In the genomic region with DNA sequence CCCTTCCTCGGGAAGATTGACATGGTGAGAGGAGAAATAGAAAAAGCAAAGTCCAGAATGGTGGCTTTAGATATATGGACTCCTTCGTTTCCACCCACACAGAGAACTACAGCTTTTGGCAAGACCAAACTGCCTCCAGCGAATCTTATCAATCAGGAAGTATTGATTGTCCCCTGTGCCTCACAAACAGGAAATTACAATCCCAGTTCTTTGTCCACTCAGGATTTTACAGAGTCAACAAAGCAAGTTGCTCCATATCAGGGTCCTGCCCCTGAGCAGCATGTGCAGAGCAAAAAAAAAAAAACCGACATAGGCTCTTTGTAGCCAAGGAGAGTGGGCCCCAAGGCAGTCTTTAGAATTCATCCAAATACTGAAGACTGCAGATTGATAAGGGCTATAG, we compare ENCODE assay signal across 27 mouse cellular contexts.
"Had no signal": no experiment of that assay in that cellular context is flagged by ENCODE, and none has a peak within 500 bp of the region (broad histone marks: within the 10 kb centered on the region; RNA-seq: fewer than 3 reads in every experiment).

No protein-coding gene starts in this region.

- H3K4me3 ChIP-seq: gastrocnemius, adult 2 months; heart, embryonic 10.5 days; heart, embryonic 12.5 days; hindbrain, embryonic 10.5 days; hindbrain, embryonic 12.5 days; intestine, embryonic 15.5 days; kidney, embryonic 15.5 days; left cerebral cortex, adult 2 months; limb, embryonic 10.5 days; limb, embryonic 12.5 days; liver, embryonic 13.5 days had no signal

- H3K36me3 ChIP-seq: heart, embryonic 10.5 days; heart, embryonic 12.5 days; hindbrain, embryonic 10.5 days; hindbrain, embryonic 12.5 days; intestine, embryonic 15.5 days; kidney, embryonic 15.5 days; limb, embryonic 10.5 days; limb, embryonic 12.5 days; liver, embryonic 13.5 days had no signal

- H3K27ac ChIP-seq: gastrocnemius, adult 2 months; heart, embryonic 10.5 days; hindbrain, embryonic 10.5 days; hindbrain, embryonic 12.5 days; hindbrain, embryonic 14.5 days; intestine, embryonic 15.5 days; kidney, embryonic 15.5 days; kidney, postnatal 0 days; left cerebral cortex, adult 2 months; limb, embryonic 10.5 days; limb, embryonic 12.5 days; liver, embryonic 13.5 days had no signal

- H3K4me1 ChIP-seq: heart, embryonic 10.5 days; heart, embryonic 12.5 days; hindbrain, embryonic 12.5 days; intestine, embryonic 15.5 days; kidney, embryonic 15.5 days; limb, embryonic 10.5 days; limb, embryonic 12.5 days; liver, embryonic 13.5 days had no signal

- H3K4me2 ChIP-seq: heart, embryonic 12.5 days; hindbrain, embryonic 12.5 days; hindbrain, embryonic 14.5 days; intestine, embryonic 15.5 days; kidney, embryonic 15.5 days; limb, embryonic 12.5 days; liver, embryonic 13.5 days had no signal

- H3K27me3 ChIP-seq: heart, embryonic 12.5 days; hindbrain, embryonic 12.5 days; intestine, embryonic 15.5 days; kidney, embryonic 15.5 days; limb, embryonic 12.5 days; liver, embryonic 13.5 days had no signal

- H3K9ac ChIP-seq: heart, embryonic 12.5 days; hindbrain, embryonic 12.5 days; hindbrain, embryonic 14.5 days; intestine, embryonic 15.5 days; kidney, embryonic 15.5 days; limb, embryonic 12.5 days; liver, embryonic 13.5 days had no signal

- H3K9me3 ChIP-seq: heart, embryonic 10.5 days; heart, embryonic 12.5 days; hindbrain, embryonic 10.5 days; hindbrain, embryonic 12.5 days; intestine, embryonic 15.5 days; kidney, embryonic 15.5 days; limb, embryonic 10.5 days; limb, embryonic 12.5 days had no signal

- ATAC-seq: forebrain, embryonic 16.5 days; hindbrain, embryonic 16.5 days; inflammation-experienced regulatory T-cells, adult 6 months; intestine, embryonic 15.5 days; intestine, postnatal 0 days had no signal

- DNase-seq: gastrocnemius, adult 2 months; gastrocnemius, postnatal 10 days; gastrocnemius, postnatal 25 days; heart, postnatal 10 days; heart, postnatal 4 days; kidney, adult 18-20 months; kidney, adult 8-10 months; kidney, postnatal 14 days; kidney, postnatal 36 days; layer of hippocampus, adult 9-11 months; layer of hippocampus, postnatal 36 days; liver, embryonic 13.5 days had no signal
